Mouse (Mus musculus) heart, embryonic 16.5 days (tissue): ENCODE results near the gene Hoxc9. TPM values are rescaled to one million over a fixed set of nuclear protein-coding genes. Genes with fewer than 3 reads are reported as not detected.

Experiments
- ATAC-seq: fragments of 200-750 bp; cut with Nextera tagmentation; replicated peaks from 2 replicates; pipeline ENCODE4 v1.8.0; 2017; ENCODE audit warnings: moderate number of reproducible peaks; ENCODE audit not compliant: insufficient read depth, low FRiP score; ENCODE audit errors: extremely low read depth
- H3K27ac ChIP-seq: fragments of 300-500 bp; sonication (generic); 2 replicates; pipeline ENCODE4 v1.5.1; 2014; ENCODE audit warnings: mild to moderate bottlenecking, low read length, control low read depth, moderate library complexity
- H3K27me3 ChIP-seq: fragments of 300-500 bp; sonication (generic); 2 replicates; pipeline ENCODE4 v1.6.1; 2014; ENCODE audit warnings: low read length, mixed read lengths; ENCODE audit not compliant: control insufficient read depth, insufficient read depth
- H3K36me3 ChIP-seq: fragments of 300-500 bp; sonication (generic); 2 replicates; pipeline ENCODE4 v1.6.1; 2014; ENCODE audit not compliant: control insufficient read depth, insufficient read depth
- H3K4me1 ChIP-seq: fragments of 300-500 bp; sonication (generic); 2 replicates; pipeline ENCODE4 v1.6.1; 2014; ENCODE audit warnings: low read length, mixed read lengths; ENCODE audit not compliant: control insufficient read depth, insufficient read depth
- H3K4me2 ChIP-seq: fragments of 300-500 bp; sonication (generic); 2 replicates; pipeline ENCODE4 v1.6.1; 2014; ENCODE audit warnings: low read depth, mild to moderate bottlenecking, control low read depth, low read length
- H3K4me3 ChIP-seq: fragments of 300-500 bp; sonication (generic); 2 replicates; pipeline ENCODE4 v1.5.1; 2014; ENCODE audit warnings: mild to moderate bottlenecking, control low read depth, low read length
- H3K9ac ChIP-seq: fragments of 300-500 bp; sonication (generic); 2 replicates; pipeline ENCODE4 v1.6.1; 2014; ENCODE audit warnings: low read length, control low read depth
- H3K9me3 ChIP-seq: fragments of 300-500 bp; sonication (generic); replicated peaks from 2 replicates; pipeline ENCODE4 v1.6.1; 2016; ENCODE audit warnings: low read length; ENCODE audit not compliant: control insufficient read depth
- WGBS: fragments of 180-500 bp; shearing (Covaris S2); extraction: QIAGEN DNeasy Blood & Tissue Kit; methylation state at CpG from one replicate; pipeline ENCODE4 v1.1.7; 2014; 5-methylcytosine and 5-hydroxymethylcytosine counted together
- polyA plus RNA-seq: library from polyadenylated mRNA; unstranded; fragments of >200 nt; fragmentation: Nextera tagmentation; extraction: Ambion mirVana; gene quantifications from 2 replicates; pipeline ENCODE4 v1.2.1, GENCODE M21; 2015

The Hoxc9 gene
- polyA plus RNA-seq, 1 experiment from 2014 or later: not detected

DNA sequence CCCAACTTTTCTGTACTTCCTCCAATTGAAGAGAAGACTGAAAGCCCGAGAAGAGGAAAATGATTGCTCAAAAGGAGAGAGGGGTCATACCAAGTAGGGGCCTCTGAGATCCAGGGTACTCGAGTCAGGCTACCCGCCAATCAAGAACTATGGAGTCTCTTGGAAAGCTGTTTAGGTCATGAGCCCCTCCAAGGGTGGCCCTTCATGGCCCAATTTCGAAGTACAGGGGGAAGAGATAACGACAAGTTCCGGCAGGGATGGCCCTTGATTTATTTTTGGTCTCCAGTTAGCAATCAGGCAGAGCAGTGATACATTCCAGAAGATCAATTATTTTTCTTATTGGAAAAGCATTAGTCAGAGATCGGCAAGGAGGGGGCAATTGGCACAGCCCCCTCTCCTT, 15.5 kb downstream of the Hoxc9 start:
- 2% methylated on average over 7 of the region's 7 CpGs for WGBS
- Histone ChIP-seq H3K4me3 (no peak overlapping the region), H3K9me3 (no peaks in the 10 kb centered on the region), H3K27ac (no peak overlapping the region), H3K4me1 (no peaks in the 10 kb centered on the region), H3K27me3 (peaks cover 92% of the 10 kb centered on the region), H3K9ac (no peak overlapping the region), H3K36me3 (no peaks in the 10 kb centered on the region), H3K4me2 (no peak overlapping the region)
- no peak for ATAC-seq

GRCm38 (mm10) chr15:102992206-102992605, 16.0 kb downstream of the Hoxc9 start:
- H3K27me3 ChIP-seq: peaks cover 90% of the 10 kb centered on the region
- no peaks in the 10 kb centered on the region for H3K9me3 ChIP-seq
- H3K4me3 ChIP-seq: no peak overlapping the region
- 1% methylated on average over 11 of the region's 11 CpGs for whole genome bisulfite sequencing
- no peak overlapping the region for H3K27ac ChIP-seq
- no peaks in the 10 kb centered on the region for H3K36me3 ChIP-seq
- no peaks in the 10 kb centered on the region for H3K4me1 ChIP-seq
- no peak for ATAC-seq
- H3K9ac ChIP-seq: no peak overlapping the region
- H3K4me2 ChIP-seq: no peak overlapping the region

GRCm38 (mm10) chr15:102992863-102993262, 16.6 kb downstream of the Hoxc9 start:
- no peaks in the 10 kb centered on the region for H3K9me3 ChIP-seq
- no peak overlapping the region for H3K4me3 ChIP-seq
- 1% methylated on average over 3 of the region's 3 CpGs for WGBS
- H3K27me3 ChIP-seq: peaks cover 91% of the 10 kb centered on the region
- H3K27ac ChIP-seq: no peak overlapping the region
- no peaks in the 10 kb centered on the region for H3K4me1 ChIP-seq
- no peak overlapping the region for H3K9ac ChIP-seq
- H3K4me2 ChIP-seq: no peak overlapping the region
- ATAC-seq: no peak
- H3K36me3 ChIP-seq: no peaks in the 10 kb centered on the region

DNA sequence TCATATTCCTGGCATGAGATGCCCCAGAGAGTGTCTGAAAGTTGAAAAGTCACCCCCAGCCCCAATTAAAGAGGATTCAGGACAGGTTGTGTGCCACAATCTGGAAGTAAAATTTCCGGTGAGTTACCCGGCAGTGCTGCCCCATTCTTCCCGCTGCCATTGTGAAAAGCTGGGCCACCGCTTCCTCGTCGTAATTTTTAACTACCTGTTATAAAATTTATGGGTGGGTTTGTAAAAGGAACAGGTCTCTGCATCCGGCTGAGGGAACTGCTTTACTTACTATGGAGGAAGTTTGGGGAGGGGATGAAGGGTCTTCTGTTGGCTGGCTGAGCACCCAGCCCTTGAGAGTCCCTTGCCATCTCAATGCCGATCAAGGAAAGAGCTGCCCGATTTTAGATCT, 20.3 kb downstream of the Hoxc9 start:
- Histone ChIP-seq H3K9ac (no peak overlapping the region), H3K4me1 (peaks cover 9% of the 10 kb centered on the region; the same call in 1 of the 2 replicates), H3K9me3 (no peaks in the 10 kb centered on the region), H3K27me3 (peaks cover 95% of the 10 kb centered on the region), H3K4me3 (no peak overlapping the region), H3K4me2 (no peak overlapping the region), H3K36me3 (no peaks in the 10 kb centered on the region), H3K27ac (no peak overlapping the region)
- ATAC-seq: no peak
- WGBS: 2% methylated on average over 9 of the region's 9 CpGs

GRCm38 (mm10) chr15:102997431-102997830, 21.2 kb downstream of the Hoxc9 start:
- no peaks in the 10 kb centered on the region for H3K36me3 ChIP-seq
- WGBS: 1% methylated on average over 3 of the region's 3 CpGs
- no peak overlapping the region for H3K4me3 ChIP-seq
- ATAC-seq: no peak
- H3K27ac ChIP-seq: no peak overlapping the region
- H3K4me1 ChIP-seq: peaks cover 10% of the 10 kb centered on the region; the same call in 1 of the 2 replicates
- H3K9ac ChIP-seq: no peak overlapping the region
- no peaks in the 10 kb centered on the region for H3K9me3 ChIP-seq
- peaks cover 93% of the 10 kb centered on the region for H3K27me3 ChIP-seq
- no peak overlapping the region for H3K4me2 ChIP-seq

GRCm38 (mm10) chr15:102997939-102998355, 21.7 kb downstream of the Hoxc9 start, which contains the start of gene Hoxc6:
Gene Hoxc6, plus strand, starts transcription at chr15:102998257.
- ATAC-seq: no peak
- Histone ChIP-seq H3K4me2 (peak within 1 kb of the TSS; percentile 76), H3K9ac (peak within 1 kb of the TSS; percentile 68; the same call in 1 of the 2 replicates), H3K4me3 (peak within 1 kb of the TSS; percentile 59), H3K27me3 (peaks cover 93% of the 10 kb centered on the region), H3K4me1 (peaks cover 10% of the 10 kb centered on the region; the same call in 1 of the 2 replicates), H3K9me3 (no peaks in the 10 kb centered on the region), H3K36me3 (no peaks in the 10 kb centered on the region), H3K27ac (no peak within 1 kb of the TSS)
- 3% methylated on average over 19 of the region's 19 CpGs for WGBS

DNA sequence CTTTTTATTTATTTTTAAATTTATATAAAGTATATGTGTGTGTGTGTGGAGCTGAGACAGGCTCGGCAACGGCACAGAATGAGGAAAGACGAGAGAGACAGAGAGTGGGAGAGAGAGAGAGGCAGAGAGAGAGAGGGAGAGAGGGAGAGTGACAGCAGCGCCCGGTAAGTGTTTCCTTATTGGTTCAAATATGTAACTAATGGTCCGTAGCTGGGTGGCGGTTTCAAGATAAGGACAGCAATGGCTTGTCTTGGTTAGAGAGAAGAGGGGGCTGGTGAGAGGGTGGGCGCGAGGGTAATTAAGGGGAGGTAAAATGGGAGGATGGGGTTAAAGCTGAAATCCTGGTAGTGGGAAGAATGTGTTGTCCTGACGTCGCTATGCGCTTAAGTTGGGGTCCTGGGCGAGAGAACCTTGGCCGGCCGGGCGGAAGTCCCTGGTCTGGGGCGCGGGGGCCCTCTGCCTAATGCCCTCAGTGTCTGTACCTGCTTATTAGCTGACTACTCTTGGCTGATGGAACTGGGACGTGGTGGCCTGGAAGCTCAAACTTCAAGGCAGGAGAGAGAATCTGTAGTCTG, 22.5 kb downstream of the Hoxc9 start:
- H3K9ac ChIP-seq: no peak overlapping the region; the same call in 1 of the 2 replicates
- peak; percentile 6; the same call in 1 of the 2 replicates for ATAC-seq

DNA sequence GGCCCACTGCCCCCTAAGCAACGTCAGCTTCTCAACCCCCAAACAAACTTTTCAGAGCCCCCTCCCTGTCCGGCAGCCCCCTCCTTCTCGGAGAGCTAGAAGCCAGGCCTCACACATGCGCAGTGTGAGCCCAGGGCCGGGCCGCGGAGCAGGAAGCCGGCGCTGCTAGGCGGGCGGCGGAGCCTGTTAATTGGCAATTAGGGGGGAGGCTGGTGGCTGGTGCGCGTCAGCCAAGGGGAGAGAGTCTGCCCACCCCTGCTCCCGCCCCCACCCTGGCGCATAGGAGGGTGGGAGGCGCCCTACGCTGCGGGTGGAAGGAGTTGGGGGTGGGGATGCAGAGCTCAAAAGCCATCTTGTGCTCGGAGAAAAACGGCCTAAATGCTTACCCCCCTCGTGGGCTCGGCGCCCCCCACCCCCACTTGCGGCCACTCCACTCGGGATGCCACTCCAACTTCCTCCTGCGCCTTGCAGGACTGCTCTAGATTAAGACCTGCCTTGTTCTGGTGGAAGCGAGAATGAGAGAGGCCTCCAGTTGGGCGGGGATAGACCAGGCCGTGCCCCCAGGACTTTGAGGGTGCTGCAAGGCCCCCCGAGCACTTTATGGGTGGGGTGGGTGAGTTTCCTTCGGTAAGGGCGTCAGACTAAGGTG, 23.1 kb downstream of the Hoxc9 start:
- no peaks in the 10 kb centered on the region for H3K36me3 ChIP-seq
- no peaks in the 10 kb centered on the region for H3K9me3 ChIP-seq
- no peak overlapping the region for H3K27ac ChIP-seq
- H3K4me2 ChIP-seq: peak overlapping the region; percentile 76
- peak overlapping the region; percentile 68 for H3K9ac ChIP-seq
- peaks cover 10% of the 10 kb centered on the region; the same call in 1 of the 2 replicates for H3K4me1 ChIP-seq
- peaks cover 93% of the 10 kb centered on the region for H3K27me3 ChIP-seq
- 3% methylated on average over 33 of the region's 33 CpGs for WGBS
- peak; percentile 68 for ATAC-seq
- peak overlapping the region; percentile 59 for H3K4me3 ChIP-seq

More for the DNA sequence above, 22.5 kb downstream of the Hoxc9 start:
- H3K27ac ChIP-seq: no peak overlapping the region
- no peaks in the 10 kb centered on the region for H3K9me3 ChIP-seq
- WGBS: 1% methylated on average over 18 of the region's 19 CpGs
- peaks cover 10% of the 10 kb centered on the region; the same call in 1 of the 2 replicates for H3K4me1 ChIP-seq
- H3K4me2 ChIP-seq: peak overlapping the region; percentile 76
- H3K4me3 ChIP-seq: peak overlapping the region; percentile 59
- peaks cover 93% of the 10 kb centered on the region for H3K27me3 ChIP-seq
- no peaks in the 10 kb centered on the region for H3K36me3 ChIP-seq

GRCm38 (mm10) chr15:102999955-103000354, 23.7 kb downstream of the Hoxc9 start:
- WGBS: 24% methylated on average over 10 of the region's 11 CpGs
- H3K4me3 ChIP-seq: peak overlapping the region; percentile 59
- no peak for ATAC-seq

More at GRCm38 (mm10) chr15:102999955-103000354, 23.7 kb downstream of the Hoxc9 start:
- Histone ChIP-seq H3K27ac (no peak overlapping the region), H3K36me3 (no peaks in the 10 kb centered on the region), H3K9me3 (no peaks in the 10 kb centered on the region), H3K9ac (no peak overlapping the region), H3K27me3 (peaks cover 93% of the 10 kb centered on the region), H3K4me2 (peak overlapping the region; percentile 76; the same call in 1 of the 2 replicates), H3K4me1 (peaks cover 10% of the 10 kb centered on the region; the same call in 1 of the 2 replicates)
